Mouse (Mus musculus): Measurements from ENCODE around the gene Ppp1r12a. TPM values are rescaled to one million over a fixed set of nuclear protein-coding genes. Genes with fewer than 3 reads are reported as not detected.

Ppp1r12a gene
- polyA plus RNA-seq, 1 experiment from 2014 or later: 77.8 TPM

Other genes starting within 250 kb of the Ppp1r12a start
- gene Pawr, start 169.9 kb downstream of the Ppp1r12a start, polyA plus RNA-seq (2016; fragmentation: Nextera tagmentation; extraction: Ambion mirVana): 5.6 and 5.8 TPM in 2 replicates

Measured in limb, embryonic 12.5 days (tissue).